Mouse (Mus musculus) left cerebral cortex, adult 2 months (tissue): Measurements from ENCODE around the gene Cdiptos. TPM values are rescaled to one million over a fixed set of nuclear protein-coding genes. Genes with fewer than 3 reads are reported as not detected.

Source experiments
- DNase-seq, 2 experiments: peaks; one replicate each; pipeline ENCODE4 v3.0.0; 2021 to 2022; ENCODE audit warnings: low spot score in 2 of 2, mixed read lengths in 1 of 2; ENCODE audit errors: extremely low spot score in 1 of 2
- H3K27ac ChIP-seq: fragments of 200-600 bp; 2 replicates; pipeline ENCODE4 v1.8.1; 2022
- H3K4me3 ChIP-seq: fragments of 200-600 bp; 2 replicates; pipeline ENCODE4 v1.8.1; 2022
- CTCF ChIP-seq: fragments of 200-600 bp; IDR thresholded peaks from 2 replicates; pipeline ENCODE4 v1.8.1; 2022; ENCODE audit warnings: antibody characterized with exemption, mild to moderate bottlenecking, moderate library complexity
- intact Hi-C: fragments of 180-260 bp; cut with DNase I; formaldehyde crosslinking; loops from one replicate; pipeline ENCODE4 v1.15.1; 2025
- total RNA-seq, 2 experiments: library from RNA; stranded (reverse); gene quantifications; 2 replicates each; pipeline ENCODE4 v1.2.3; 2021

Gene Cdiptos
- total RNA-seq, 2 experiments from 2014 or later: 0.52 TPM; not detected in 1

DNA sequence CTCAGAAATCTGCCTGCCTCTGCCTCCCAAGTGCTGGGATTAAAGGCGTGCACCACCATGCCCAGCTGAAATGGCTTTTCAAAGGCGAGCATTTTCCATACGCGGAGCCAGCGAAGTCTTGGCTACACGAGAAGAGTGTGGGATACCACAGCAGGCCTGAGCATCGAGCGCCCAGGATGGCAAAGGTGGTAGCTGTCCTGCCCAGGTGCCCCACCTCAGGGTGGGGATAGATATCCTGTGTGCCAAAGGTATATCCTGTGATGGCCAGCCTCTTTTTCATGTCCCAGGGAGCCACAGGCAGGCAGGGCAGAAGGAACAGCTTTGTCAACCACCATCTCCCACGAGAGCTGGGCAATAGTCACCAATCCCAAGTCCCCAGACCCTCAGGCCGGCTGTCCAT lies 36.9 kb upstream of the Cdiptos start:
- DNase-seq: no peak
- Histone ChIP-seq H3K4me3 (no peak overlapping the region), H3K27ac (no peak overlapping the region)
- TF ChIP-seq CTCF: no peak
- intact Hi-C loops: no loop called here

DNA sequence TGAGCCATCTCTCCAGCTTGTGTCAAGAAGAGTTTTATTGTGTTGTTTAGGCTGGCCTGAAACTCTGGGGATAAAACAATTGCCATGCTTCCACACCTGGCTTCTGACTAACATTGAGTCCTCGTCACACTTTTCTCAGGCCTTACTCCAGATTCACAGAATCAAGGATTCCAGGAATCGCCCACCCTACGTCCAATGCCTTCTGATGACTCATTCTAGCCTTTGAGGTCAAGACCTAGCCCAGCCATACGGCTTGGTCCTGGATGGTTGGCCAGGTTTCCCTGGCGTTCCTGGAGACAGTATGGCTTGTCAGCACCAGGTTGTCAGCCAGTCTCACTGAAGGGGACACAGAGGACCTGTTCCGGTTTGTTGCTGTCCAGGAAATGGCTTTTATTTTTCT lies 36.5 kb upstream of the Cdiptos start:
- no peak overlapping the region for H3K4me3 ChIP-seq
- TF ChIP-seq CTCF: no peak
- no peak for DNase-seq
- intact Hi-C loops: no loop called here
- H3K27ac ChIP-seq: no peak overlapping the region

DNA sequence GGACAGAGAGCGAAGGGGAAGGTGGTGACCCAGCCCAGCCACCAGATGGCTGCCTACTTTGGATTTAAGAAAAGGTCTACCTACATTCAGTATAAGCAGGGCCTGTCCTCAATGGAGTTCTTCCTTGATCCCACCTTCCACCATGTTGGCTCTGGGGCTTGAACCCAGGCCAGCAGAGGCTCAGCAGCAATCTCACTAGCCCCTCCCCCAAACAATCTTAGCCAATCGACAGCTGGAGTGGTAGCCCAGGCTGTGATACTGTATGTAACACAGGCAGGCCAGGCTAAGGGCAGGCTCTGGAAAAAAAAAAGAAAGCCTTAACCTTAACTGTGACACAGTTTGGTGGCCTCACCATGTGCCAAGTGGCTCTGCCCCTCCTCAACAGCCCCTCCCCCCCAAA lies 35.8 kb upstream of the Cdiptos start:
- no peak for DNase-seq
- no peak overlapping the region for H3K4me3 ChIP-seq
- H3K27ac ChIP-seq: no peak overlapping the region
- TF ChIP-seq CTCF: no peak
- intact Hi-C loops: no loop called here

DNA sequence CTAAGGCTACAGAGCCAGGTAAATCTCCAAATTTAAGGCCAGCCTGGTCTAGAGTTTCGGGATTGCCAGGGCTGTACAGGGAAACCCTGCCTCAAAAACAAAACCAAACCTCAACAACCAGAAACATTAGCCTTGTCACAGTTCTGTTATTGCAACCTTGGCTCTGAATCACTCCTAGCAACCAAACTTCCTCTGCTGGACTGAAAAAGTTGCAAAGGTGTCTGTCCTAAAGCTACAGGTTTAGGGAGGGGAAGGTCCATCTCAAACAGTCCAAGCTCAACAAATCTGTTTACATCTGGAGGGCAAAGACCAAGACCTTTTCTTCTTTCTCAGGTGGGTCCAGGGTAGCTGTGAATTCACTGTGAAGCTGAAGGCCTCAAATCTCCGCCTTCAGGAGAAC lies 35.2 kb upstream of the Cdiptos start:
- DNase-seq: no peak
- no peak overlapping the region for H3K27ac ChIP-seq
- intact Hi-C loops: no loop called here

DNA sequence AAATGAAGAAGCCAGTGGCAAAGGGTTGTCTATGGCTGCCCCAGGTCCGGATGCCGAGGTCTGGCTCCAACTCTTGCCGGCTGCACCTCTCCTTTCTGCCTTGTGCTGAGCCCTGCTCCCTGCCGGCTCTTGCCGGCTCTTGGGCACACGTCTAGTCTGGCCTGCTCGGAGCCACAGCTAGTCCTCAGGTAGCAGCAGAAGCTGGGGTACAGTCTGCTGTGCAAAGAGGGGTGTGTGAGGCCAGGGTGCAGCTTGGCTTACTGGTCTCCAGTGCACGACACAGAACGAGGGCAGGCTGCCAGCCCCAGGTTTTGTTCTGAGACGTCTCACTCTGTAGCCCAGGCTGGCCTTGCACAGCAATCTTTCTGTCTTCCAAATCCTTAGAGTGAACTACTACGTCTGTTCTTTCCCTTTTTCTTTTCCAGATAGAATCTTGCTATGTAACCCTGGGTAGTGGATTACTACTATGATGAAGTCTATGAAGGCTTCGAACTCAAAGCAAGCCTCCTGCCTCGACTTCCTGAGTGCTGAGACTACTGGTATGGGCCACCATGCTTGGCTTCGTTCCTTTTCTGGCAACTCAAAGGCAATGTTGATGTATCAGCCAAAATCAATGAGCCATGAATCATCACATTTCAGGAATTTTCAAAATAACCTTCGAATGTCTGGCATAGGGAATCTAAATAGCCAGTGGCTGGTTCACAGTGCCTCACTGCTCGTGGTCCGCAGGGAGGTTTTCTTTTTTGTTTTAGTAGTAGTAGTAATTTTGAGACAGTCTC lies 33.6 kb upstream of the Cdiptos start:
- intact Hi-C loops: no loop called here
- DNase-seq: no peak
- Histone ChIP-seq H3K4me3 (no peak overlapping the region), H3K27ac (peak overlapping the region; percentile 86)
- no peak for TF ChIP-seq CTCF

More for the DNA sequence above, 35.2 kb upstream of the Cdiptos start:
- no peak for TF ChIP-seq CTCF
- no peak overlapping the region for H3K4me3 ChIP-seq

DNA sequence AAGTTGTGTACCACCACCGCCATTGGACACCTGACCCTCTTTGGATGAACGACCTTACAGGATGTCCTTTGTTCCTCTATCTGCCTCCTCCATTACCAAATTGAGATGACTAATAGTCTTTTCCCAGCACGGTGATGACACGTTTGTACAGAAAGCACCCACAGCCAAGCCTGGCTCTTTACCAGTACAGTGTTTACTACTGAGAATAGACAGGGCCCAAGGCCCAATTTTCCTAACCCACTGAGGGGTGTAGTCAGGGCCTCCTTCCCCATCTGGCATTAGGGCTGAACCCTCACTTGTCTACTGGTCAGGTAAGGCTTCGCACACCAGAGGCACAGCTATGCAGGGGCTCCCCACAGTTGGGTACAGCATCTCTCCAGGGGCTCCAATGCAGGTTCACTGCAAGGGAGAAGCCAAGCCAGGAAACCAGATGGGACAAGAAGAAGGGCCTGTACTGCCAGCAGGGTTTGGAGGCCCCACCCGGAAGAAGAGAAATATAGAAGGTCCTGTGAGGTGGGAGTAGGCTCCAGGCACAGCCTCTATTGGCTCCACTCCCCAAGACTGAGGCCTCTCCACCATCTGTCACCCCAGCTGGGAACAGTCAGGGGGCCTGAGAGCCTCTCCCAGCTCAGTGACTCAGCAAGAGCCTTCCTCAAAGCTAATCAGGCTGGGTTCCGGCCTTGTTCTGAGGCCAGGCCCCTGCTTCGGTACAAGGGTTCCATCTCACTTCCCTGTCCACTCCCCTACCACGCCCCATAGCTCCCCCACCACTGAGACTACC lies 32.5 kb upstream of the Cdiptos start:
- Histone ChIP-seq H3K4me3 (no peak overlapping the region), H3K27ac (peak overlapping the region; percentile 86)
- peak; percentile 45 to 83 for DNase-seq
- TF ChIP-seq CTCF: no peak
- intact Hi-C loops: loop anchor here (1.0 kb wide), 1 partner anchor 23 kb away; no protein-coding TSS in a partner anchor

DNA sequence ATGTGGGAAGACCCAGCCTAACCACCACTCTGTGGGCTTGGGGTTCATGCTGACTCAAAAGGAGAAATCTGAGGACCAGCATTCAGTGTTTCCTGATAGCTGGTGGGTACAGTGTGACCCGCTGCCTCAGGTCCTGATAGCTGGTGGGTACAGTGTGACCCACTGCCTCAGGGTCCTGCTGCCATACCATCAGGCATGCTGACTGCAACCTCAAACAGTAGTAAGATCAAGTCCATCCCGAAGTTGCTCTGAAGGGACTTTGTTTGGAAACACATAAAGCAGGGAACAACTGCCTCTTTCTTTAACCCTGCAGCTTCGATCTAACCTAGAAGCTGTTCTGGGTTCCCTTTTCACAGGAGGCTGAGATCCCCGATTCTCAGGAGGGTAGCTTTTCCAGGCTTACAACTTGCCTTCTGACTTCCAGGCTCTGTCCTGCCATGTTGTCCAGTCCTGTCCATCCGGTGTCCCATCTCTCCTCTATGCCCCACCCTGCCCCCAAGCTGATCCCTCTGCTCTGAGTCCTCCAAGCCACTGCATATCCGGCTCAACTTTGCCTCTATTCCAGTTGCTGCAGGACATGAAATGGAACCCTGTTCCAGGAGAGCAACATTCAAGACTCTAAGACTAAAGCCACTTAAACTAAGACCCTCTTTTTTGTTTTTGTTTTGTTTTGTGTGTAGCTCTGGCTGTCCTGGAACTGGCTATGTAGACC lies 31.6 kb upstream of the Cdiptos start:
- DNase-seq: no peak
- Histone ChIP-seq H3K4me3 (no peak overlapping the region), H3K27ac (peak overlapping the region; percentile 86)
- TF ChIP-seq CTCF: no peak
- intact Hi-C loops: loop anchor here (1.0 kb wide), 1 partner anchor 22 kb away; no protein-coding TSS in a partner anchor

DNA sequence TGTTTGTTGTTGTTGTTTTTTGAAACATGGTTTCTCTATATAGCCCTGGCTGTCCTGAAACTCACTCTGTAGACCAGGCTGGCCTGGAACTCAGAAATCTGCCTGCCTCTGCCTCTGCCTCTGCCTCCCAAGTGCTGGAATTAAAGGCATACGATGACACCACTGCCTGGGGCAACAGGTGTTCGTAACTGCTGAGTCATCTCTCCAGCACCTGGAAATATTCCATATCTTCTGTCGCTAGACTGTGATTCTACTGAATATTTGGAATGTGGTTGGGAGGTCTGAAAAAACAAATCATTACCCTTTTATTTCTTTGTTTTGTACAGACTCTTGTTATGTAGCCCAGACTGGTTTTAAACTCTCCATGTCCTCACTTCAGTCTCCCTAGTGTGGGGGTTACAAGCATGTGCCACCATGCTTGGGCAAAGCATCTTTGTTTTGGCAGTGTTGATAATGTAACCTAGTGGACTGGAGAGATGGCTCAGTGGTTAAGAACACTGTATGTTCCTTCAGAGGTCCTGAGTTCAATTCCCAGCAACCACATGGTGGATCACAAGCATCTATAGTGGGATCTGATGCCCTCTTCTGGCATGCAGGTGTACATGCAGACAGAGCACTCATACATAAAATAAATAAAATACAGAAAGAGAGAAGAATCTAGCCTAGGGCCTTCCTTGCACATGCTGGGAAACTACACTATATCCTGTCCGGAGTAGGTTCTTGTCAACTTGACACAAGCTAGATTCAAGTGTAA lies 28.4 kb upstream of the Cdiptos start:
- no peak overlapping the region for H3K27ac ChIP-seq
- peak; percentile 15; the same call in 1 of the 2 replicates for TF ChIP-seq CTCF
- intact Hi-C loops: no loop called here

DNA sequence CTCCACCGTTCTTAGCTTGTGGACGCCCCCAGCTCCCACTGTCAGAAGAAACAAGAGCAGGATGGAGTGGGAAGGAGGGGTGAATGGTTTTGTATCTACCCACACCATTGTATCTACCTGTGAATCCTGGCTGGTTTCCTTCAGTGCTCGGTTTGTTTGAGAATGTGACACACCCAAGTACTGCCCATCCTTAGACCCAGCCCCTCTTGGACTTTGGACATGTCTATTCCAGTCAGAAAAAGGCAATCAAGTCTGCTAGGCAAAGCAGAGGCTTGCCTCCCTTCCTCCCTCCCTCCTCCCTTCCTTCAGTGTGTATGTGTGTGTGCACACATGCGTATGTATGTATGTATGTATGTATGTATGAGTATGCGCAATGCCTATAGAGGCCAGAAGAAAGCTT lies 27.7 kb upstream of the Cdiptos start:
- no peak for DNase-seq
- TF ChIP-seq CTCF: no peak
- no peak overlapping the region for H3K4me3 ChIP-seq
- no peak overlapping the region for H3K27ac ChIP-seq
- intact Hi-C loops: no loop called here

More for the DNA sequence above, 28.4 kb upstream of the Cdiptos start:
- H3K4me3 ChIP-seq: no peak overlapping the region
- DNase-seq: no peak

DNA sequence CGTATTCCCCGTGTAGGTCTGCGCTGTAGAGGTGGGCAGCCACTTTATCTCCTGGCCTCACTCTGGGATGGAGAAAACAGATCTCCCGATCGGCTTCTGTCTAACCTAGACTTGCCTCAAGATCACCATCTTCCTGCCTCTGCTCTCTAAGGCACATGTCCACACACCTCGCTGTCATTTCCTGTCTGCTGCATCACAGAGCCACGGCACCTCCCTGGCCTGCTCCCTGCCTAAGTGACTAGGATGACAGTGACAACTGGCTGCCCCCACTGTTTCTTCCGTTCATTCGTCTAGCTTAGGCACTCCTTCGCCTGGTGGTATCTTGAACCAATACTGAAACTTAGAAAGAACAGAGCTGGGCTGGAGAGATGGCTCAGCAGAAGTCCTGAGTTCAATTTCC lies 23.7 kb upstream of the Cdiptos start:
- intact Hi-C loops: no loop called here
- Histone ChIP-seq H3K4me3 (no peak overlapping the region), H3K27ac (no peak overlapping the region)
- TF ChIP-seq CTCF: no peak
- no peak for DNase-seq

DNA sequence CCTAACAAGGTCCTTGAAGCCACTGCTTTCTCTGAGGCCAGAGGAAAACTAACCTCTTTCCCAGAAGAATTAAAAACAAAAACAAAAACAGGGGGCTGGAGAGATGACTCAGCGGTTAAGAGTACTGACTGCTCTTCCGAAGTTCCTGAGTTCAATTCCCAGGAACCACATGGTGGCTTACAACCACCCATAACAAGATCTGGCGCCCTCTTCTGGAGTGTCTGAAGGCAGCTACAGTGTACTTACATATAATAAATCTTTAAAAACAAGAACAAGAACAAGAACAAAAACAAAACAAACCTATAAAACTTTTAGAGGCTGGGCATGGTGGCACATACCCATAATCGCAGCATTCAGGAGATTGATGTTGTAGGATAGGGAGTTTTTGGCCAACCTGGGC lies 20.6 kb upstream of the Cdiptos start:
- intact Hi-C loops: no loop called here
- no peak overlapping the region for H3K4me3 ChIP-seq
- no peak for DNase-seq
- TF ChIP-seq CTCF: peak; percentile 18; the same call in 1 of the 2 replicates
- no peak overlapping the region for H3K27ac ChIP-seq
